Mouse (Mus musculus): ENCODE results near the gene Smim22.

DNA sequence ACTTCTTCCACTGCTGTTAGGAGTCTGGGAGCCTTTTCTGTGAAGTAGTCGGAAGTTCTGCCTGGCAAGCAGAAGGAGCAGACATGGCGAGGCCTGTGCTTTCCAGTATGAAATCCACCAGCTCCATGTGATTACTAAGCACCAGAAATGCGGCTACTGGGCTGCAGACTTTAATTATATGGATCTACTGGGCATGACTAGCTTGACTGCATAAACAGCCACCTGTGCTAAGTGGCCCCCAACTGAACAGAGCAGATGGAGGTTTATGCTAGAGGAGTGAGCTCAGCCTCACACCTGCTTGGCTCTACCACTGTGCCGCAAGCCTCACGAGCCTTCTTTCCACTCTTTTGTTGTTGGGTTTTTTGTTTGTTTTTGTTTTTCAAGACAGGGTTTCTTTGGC lies 32.6 kb upstream of the Smim22 start:
- no peak for TF ChIP-seq CTCF (IDR thresholded peaks at IDR 0.05; ENCODE audit: low read depth, low read length)
- no peak for TF ChIP-seq POLR2A (IDR thresholded peaks at IDR 0.05; ENCODE audit: extremely low read depth, insufficient read depth, low read length)
